Mouse (Mus musculus) lung, adult 2 months (tissue): ENCODE measurements around the gene BC048562. TPM values are rescaled to one million over a fixed set of nuclear protein-coding genes. Genes with fewer than 3 reads are reported as not detected.

ENCODE experiments used
- DNase-seq: peaks from one replicate; pipeline ENCODE4 v3.0.0; 2022
- H3K4me1 ChIP-seq: fragments of 200-500 bp; 2 replicates; pipeline ENCODE4 v1.6.1; 2011; ENCODE audit warnings: low read length; ENCODE audit not compliant: control insufficient read depth, insufficient read depth
- H3K4me3 ChIP-seq: fragments of 200-500 bp; replicated peaks from 2 replicates; pipeline ENCODE3; 2011; ENCODE audit warnings: low read depth, mild to moderate bottlenecking, control low read depth, low read length; ENCODE audit errors: extremely low read depth
- CTCF ChIP-seq: fragments of 200-500 bp; IDR thresholded peaks from 2 replicates; pipeline ENCODE4 v1.5.1; 2011; ENCODE audit warnings: mild to moderate bottlenecking, low read length, control low read depth; ENCODE audit not compliant: insufficient read depth
- POLR2A ChIP-seq: fragments of 200-500 bp; IDR thresholded peaks from 2 replicates; pipeline ENCODE4 v1.6.1; 2011; ENCODE audit warnings: low read depth, mild to moderate bottlenecking, control low read depth, low read length, borderline replicate concordance; ENCODE audit errors: extremely low read depth
- WGBS: fragments of 180-500 bp; shearing (Covaris S2); methylation state at CpG from one replicate; pipeline ENCODE4 v1.1.7; 2018; 5-methylcytosine and 5-hydroxymethylcytosine counted together
- polyA plus RNA-seq: library from polyadenylated mRNA; depleted of rRNA; stranded (reverse); fragments of >200 nt; gene quantifications from 2 replicates; pipeline ENCODE4 v1.2.3, GENCODE M21; 2012

BC048562 gene
- polyA plus RNA-seq, 1 experiment = not detected

DNA sequence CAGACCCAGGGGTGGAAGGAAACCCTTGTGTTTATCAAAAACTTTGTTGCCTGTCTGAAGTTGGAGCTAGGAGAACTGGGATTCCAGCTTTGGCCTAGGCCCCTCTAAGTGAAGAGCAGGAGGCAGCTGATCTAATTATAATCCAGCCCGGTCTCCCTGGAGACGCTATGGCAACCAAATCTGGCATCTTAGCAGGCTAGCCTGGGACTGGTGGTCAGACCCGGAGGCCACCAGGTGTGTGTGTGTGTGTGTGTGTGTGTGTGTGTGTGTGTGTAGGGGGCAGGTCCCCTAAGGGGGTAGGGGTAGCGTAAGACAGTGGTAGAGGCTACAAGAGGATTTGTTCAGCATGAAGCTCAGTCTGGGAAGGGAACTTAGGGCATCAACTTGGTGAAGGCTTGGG lies 13.6 kb downstream of the BC048562 start:
- WGBS = 52% methylated on average over 4 of the region's 4 CpGs
- DNase-seq = no peak
- TF ChIP-seq CTCF (no peak), POLR2A (no peak)
- Histone ChIP-seq H3K4me3 (no peak overlapping the region), H3K4me1 (no peaks in the 10 kb centered on the region)

DNA sequence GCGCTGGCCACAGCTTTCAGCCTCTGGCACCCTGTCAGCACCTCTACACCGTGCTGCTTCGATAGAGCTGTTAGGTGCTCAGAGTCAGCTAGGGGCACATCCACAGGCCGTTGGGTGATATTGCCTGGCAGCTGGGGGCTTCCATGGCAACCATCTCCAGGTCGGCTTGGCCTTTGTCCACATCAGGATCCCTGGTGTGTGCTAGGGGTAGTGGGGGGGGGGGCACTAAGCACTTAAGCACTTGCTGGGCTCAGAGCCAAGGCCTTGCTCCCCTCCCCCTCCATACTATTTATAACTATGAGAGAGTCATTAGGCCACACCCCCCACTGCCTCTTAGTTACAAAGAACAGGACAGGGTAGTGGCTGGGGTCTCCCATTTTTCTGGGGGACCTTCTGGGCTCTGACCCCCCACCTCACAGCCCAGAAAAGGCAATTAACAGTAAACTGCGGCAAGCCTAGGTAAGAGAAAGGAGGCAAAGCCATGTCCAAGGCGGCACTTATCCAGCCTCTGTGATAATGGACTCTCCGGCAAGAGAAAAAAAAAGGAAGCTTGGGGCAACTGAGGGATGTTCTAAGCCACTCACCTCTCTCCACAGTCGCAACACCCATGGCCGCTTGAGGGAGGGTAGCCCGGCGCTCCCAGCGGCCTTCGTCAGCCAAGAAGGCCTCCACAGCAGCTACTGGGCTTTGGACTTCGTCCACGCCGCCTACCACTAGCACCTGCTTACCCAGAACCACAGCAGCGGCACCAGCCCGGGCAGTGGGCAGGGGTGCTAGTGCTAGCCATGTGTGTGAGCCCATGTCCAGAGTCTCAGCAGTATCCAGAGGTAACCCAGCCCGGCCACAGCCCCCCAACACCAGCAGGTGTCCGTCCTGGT lies 14.2 kb downstream of the BC048562 start:
- H3K4me1 ChIP-seq = no peaks in the 10 kb centered on the region
- WGBS = 64% methylated on average over 21 of the region's 21 CpGs
- no peak overlapping the region for H3K4me3 ChIP-seq
- DNase-seq = no peak
- TF ChIP-seq POLR2A = no peak
- no peak for TF ChIP-seq CTCF

DNA sequence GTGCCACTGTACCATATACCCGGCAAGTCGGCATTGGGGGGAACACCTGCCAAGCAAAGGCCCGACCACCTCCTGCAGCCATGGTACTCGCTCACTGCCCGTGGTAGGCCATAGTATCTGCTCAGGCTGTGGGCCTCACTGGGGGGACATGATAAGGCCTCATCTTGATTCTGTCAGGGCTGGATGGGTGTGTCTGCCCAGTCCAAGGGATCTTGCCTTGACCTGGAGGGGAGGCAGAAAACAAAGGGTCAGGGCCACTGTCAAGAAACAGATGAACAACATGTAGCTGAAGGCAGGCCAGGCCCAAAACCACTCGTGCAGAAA lies 14.8 kb downstream of the BC048562 start:
- TF ChIP-seq CTCF = no peak
- no peak for TF ChIP-seq POLR2A
- 86% methylated on average over 6 of the region's 6 CpGs for WGBS
- no peak overlapping the region for H3K4me3 ChIP-seq
- no peaks in the 10 kb centered on the region for H3K4me1 ChIP-seq
- no peak for DNase-seq

DNA sequence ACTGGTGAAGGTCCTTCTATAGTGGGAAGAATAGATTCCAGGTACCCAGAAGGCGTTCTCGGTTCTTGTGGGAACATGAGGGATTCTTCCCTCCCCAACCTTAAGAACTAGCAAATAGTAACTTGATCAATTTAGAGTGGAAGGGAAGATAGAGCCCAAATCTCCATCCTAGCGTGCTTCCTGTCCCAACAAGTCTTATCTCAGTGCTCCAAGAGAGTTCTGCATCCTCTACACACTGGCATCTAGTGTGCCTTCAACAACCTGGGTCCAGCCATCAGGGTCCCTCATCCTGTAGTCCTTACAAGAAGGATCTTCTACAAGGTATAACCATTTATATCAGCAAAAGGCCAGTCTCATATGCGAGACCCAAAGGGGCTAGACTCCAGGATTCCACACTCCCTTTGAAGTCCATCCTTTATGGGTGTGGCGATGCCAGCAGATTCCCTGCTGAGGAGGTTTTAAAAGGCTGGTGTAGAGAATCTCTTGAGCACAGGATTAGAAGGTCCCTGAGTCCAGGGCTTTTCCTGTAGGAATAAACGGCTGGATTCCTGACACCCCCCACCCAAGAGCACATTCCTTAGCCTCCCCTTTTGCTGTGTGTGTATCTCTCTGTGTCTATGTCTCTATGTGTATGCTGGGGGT lies 15.4 kb downstream of the BC048562 start:
- H3K4me3 ChIP-seq = no peak overlapping the region
- no peak for DNase-seq
- 59% methylated on average over 6 of the region's 6 CpGs for WGBS
- no peaks in the 10 kb centered on the region for H3K4me1 ChIP-seq
- no peak for TF ChIP-seq CTCF
- no peak for TF ChIP-seq POLR2A

DNA sequence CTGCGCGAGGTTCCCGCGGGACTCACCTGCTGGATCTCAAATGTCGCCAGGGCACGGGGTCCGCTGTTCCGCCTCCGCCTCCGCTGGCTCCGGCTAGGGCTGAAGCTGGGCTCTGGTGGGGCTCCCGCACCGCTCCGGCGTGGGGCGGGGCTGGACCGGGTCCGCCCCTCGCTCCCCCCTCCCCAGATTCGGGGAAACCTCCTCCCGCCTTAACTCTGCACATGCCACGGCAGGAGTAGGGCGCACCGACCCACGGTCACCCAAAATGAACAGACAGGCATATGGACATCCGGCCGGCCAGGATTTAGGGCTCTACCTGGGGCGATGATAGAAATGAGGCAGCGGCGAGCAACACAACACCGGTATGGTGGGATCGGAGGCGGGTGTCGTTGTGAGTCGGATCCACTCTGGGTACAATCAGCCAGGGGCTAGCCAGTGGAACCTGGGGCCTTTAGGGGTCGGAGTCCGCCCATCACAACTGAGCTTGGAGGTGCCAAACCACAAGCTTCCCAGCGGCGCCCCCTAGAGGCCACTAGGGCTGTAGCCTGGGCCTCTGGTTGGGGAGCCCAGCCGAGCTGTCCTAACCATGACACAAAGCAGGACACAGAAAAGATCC lies 16.1 kb downstream of the BC048562 start:
- Histone ChIP-seq H3K4me3 (peak overlapping the region; percentile 79), H3K4me1 (no peaks in the 10 kb centered on the region)
- peak; percentile 85 for DNase-seq
- under 1% methylated on average over 40 of the region's 40 CpGs for WGBS
- TF ChIP-seq POLR2A (0 out of 2 replicates have a peak, but pooled peaks have one; percentile 16), CTCF (peak; percentile 53)

DNA sequence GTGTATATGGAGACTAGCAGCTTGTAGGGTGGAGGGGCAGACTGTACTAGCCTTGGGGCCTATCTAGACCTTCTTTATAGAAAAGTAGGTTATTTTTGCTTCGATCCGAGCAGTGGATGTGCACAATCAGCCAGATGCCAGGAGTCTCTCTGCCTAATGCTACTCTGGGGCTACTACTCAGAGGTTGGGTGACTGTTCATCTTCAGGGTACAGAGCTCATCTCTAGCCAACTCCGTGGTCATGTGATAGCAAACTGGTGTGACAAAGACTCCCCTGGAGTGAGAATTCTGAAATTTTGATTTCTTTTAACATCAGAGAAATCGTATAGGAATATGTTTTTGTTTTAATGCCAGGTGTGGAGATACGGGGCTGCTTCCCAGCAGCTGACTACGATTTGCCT lies 16.6 kb downstream of the BC048562 start:
- TF ChIP-seq CTCF = no peak
- no peak for TF ChIP-seq POLR2A

DNA sequence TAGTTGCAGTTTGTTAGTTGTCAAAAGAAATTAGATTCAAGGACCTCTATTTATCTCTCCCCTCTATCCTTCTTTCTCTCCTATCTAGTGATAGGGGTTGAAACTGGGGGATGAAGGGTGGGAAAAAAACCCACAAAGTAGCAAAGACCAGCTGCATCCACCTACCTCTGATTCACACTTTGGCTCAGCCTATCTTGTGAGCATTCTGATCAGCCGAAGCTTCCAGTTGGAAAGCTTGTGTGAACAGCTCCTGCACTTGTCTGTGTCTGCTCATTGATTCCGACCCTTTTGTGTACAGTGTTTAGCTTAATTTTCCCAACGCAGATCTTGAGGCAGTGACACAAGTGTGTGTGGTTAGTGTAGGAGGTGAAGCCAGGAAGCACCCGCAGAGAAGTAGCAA lies 17.2 kb downstream of the BC048562 start:
- 58% methylated on average over 4 of the region's 4 CpGs for WGBS
- H3K4me1 ChIP-seq = no peaks in the 10 kb centered on the region
- TF ChIP-seq POLR2A (no peak), CTCF (no peak)
- H3K4me3 ChIP-seq = no peak overlapping the region
- DNase-seq = no peak

More for the DNA sequence above, 16.6 kb downstream of the BC048562 start:
- no peak overlapping the region for H3K4me3 ChIP-seq
- WGBS = 44% methylated on average over 6 of the region's 6 CpGs
- DNase-seq = no peak
- no peaks in the 10 kb centered on the region for H3K4me1 ChIP-seq

DNA sequence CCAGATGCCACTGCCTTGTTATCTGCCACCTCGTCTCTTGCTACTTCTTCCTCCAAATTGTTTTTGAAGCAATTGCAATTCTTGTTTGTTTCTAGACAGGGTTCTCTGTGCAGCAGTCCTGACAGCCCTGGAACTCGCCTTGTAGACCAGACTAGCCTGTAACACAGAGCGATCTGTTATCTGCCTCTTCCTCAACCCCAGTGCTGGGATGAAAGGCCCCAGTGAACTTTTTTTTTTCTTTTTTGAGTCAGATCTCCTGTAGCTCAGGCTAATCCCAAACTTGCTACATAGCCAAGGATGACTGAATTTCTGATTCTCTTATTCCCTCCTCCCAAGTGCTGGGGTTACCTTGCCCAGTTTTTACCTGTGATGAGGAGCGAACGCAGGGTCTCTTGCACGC lies 18.1 kb downstream of the BC048562 start:
- H3K4me1 ChIP-seq = no peaks in the 10 kb centered on the region
- no peak overlapping the region for H3K4me3 ChIP-seq
- DNase-seq = no peak
- no peak for TF ChIP-seq CTCF
- no peak for TF ChIP-seq POLR2A
- WGBS = 88% methylated on average over 6 of the region's 6 CpGs

DNA sequence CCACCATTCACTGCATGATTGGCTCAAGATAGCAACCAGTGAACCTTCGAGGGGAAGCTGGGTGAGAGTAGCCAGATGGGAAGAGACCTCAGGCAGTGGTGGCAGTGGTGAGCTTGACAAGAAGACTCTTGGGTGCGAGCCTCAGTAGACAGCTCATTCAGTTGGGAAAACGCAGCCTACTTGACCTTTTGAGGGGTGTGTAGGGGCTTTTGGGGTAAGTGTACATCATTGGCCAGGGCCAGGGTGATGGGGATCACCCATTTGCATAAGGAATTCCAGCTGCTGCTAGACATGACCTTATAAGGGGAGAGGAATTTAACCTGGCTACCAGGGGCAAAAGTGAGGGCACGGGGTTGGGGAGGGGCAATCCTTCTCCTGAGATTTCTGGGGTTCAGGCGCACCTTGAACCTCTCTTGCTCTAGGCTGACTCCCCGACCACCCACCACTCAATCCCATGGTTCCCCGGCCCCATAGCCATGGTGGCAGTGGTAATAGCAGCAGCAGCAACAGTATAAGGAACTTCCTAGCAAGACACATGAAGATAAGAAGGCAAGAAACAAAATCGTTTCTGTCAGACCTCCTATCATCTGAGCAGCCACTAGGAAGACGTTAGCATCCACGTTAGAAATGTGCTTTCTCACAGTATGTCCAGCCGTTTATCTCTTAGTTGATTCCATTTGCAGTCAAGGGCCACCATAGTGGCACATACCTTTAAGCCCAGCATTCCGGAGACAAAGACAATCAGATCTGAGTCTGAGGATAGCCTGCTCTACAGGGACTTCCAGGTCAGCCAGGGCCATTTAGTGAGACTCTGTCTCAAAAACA lies 19.7 kb downstream of the BC048562 start:
- 66% methylated on average over 12 of the region's 12 CpGs for WGBS
- H3K4me3 ChIP-seq = no peak overlapping the region
- no peak for DNase-seq
- no peak for TF ChIP-seq CTCF
- no peaks in the 10 kb centered on the region for H3K4me1 ChIP-seq
